Mouse (Mus musculus): Measurements from ENCODE around the gene 1700012B07Rik.

1700012B07Rik gene

DNA sequence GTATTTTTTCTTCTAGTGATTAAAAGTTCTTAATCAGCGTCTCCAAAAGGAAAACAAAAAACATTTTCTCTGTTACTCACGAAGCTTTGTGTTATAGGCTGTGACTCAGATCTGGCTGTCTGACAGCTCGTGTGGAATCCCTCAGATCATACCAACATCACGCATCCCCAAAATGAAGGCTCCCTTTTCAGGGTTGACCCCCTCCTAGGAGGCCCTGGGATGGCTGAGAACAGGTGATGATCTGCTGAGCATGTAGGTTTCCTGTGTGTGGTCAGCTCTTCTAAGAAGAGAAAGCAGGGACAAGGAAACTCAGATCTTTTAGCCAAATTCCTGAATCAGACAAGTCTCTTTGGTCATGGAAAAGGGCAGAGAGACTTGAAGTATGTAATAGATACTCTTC lies 82.6 kb downstream of the 1700012B07Rik start:
- DNase-seq: no peak

DNA sequence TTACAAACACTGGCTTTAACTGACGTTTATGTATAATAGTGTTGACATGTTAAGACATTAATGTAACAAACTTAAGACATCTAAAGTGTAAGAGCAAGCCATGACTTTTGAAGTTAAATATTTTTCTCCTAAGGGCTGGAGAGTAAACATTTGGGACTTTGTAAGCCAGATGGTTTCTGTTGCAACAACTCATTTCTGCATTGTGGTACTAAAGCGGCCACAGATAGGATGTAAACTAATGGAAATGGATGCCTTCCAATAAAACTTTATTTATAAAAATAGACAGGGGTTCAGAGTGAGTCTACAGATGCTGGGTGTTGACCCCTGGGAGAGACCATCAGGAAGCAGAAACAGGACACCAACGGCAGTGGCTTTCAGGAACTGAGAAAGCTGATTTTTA lies 89.9 kb downstream of the 1700012B07Rik start:
- no peak for DNase-seq
